Mouse (Mus musculus): ENCODE results near the gene Apopt1. TPM values are rescaled to one million over a fixed set of nuclear protein-coding genes. Genes with fewer than 3 reads are reported as not detected.
"Not testable (repeated sequence)": the region's sequence is repeated elsewhere in the genome, so short reads cannot be mapped to it uniquely, and the experiment has no call there.

Apopt1 gene
- polyA plus RNA-seq, 1 experiment from 2014 or later = 51.0 TPM

DNA sequence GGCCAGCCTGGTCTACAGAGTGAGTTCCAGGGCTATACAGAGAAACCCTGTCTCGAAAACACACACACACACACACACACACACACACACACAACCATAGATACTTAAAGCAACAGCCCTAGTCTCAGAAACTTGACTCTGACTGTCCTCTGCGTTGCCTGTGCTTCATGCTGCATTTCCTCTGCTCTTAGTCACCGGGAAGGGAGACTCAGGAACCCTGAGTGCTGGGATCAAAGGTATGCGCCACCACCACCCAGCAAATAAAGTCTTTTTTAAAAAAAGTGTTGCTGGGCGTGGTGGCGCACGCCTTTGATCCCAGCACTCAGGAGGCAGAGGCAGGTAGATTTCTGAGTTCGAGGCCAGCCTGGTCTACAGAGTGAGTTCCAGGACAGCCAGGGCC is 23.6 kb downstream of the Apopt1 start:
- peaks cover 7 to 14% of the 10 kb centered on the region in 2 experiments; a peak in 3 of 4 replicates for H3K4me1 ChIP-seq (ENCODE audit: control insufficient read depth in 2 of 2, insufficient read depth in 2 of 2, low read length in 2 of 2)
- ATAC-seq (ENCODE audit: insufficient number of reproducible peaks, insufficient read depth, low FRiP score, low read depth); H3K4me3 ChIP-seq (ENCODE audit: control insufficient read depth in 1 of 2, insufficient read depth in 1 of 2, low read depth in 1 of 2, low read length in 2 of 2); H3K4me2 ChIP-seq (ENCODE audit: low read length); H3K27ac ChIP-seq (replicated peaks in 1 of 2; ENCODE audit: control insufficient read depth in 1 of 2, insufficient read depth in 1 of 2, low read depth in 2 of 2, low read length in 2 of 2); H3K27me3 ChIP-seq (ENCODE audit: control insufficient read depth, insufficient read depth, low read length); H3K9me3 ChIP-seq (ENCODE audit: control insufficient read depth, low read length); H3K9ac ChIP-seq (ENCODE audit: low read length): not testable (repeated sequence)
- 0 out of 2 replicates have a peak, but pooled peaks cover 12% of the 10 kb centered on the region for H3K36me3 ChIP-seq (ENCODE audit: control insufficient read depth, insufficient read depth, low read length)
- 91% methylated on average over 8 of the region's 8 CpGs for WGBS

DNA sequence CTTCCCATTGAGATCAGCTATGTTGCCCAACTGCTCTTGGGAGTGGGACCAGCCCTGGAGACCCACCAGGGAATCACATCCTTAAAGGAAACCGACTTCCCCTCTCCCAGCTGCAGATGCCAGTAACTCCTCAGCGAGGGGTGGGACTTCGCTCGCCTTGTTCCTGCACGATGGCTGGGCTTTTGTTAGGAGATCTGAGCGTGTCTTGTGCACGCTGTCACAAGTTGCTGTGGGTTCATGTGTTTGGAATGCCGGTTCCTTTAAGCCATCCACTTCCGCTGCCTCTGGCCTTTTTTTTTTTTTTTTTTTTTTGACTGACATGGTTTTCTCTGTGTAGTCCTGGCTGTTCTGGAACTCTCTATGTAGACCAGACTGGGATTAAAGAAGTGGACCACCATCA is 24.3 kb downstream of the Apopt1 start:
- Histone ChIP-seq H3K4me3 (ENCODE audit: control insufficient read depth in 1 of 2, insufficient read depth in 1 of 2, low read depth in 1 of 2, low read length in 2 of 2) (no peak overlapping the region), H3K27ac (replicated peaks in 1 of 2; ENCODE audit: control insufficient read depth in 1 of 2, insufficient read depth in 1 of 2, low read depth in 2 of 2, low read length in 2 of 2) (no peak overlapping the region), H3K4me1 (ENCODE audit: control insufficient read depth in 2 of 2, insufficient read depth in 2 of 2, low read length in 2 of 2) (peaks cover 7 to 10% of the 10 kb centered on the region in 2 experiments; a peak in 3 of 4 replicates), H3K4me2 (ENCODE audit: low read length) (no peak overlapping the region), H3K36me3 (ENCODE audit: control insufficient read depth, insufficient read depth, low read length) (0 out of 2 replicates have a peak, but pooled peaks cover 8% of the 10 kb centered on the region), H3K9ac (ENCODE audit: low read length) (no peak overlapping the region), H3K27me3 (ENCODE audit: control insufficient read depth, insufficient read depth, low read length) (no peaks in the 10 kb centered on the region), H3K9me3 (ENCODE audit: control insufficient read depth, low read length) (no peaks in the 10 kb centered on the region)
- no peak for ATAC-seq (ENCODE audit: insufficient number of reproducible peaks, insufficient read depth, low FRiP score, low read depth)
- 49% methylated on average over 9 of the region's 9 CpGs for WGBS

DNA sequence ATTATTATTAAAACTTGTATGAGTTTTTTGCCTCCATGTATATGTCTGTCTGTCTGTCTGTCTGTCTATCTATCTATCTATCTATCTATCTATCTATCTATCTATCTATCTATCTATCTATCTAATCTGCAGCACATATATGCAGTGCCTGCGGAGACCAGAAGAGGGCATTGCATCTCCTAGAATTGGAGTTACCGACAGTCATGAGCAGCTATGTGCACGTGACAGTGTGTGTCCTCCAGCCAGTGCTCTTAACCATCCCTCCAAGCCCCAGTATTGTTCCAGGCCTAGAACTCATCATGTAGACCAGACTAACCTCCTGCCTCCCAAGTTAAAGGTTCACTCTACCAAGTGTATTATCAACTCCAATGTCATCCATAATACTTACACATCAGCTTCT is 25.7 kb downstream of the Apopt1 start:
- peaks cover 7 to 13% of the 10 kb centered on the region in 2 experiments; a peak in 3 of 4 replicates for H3K4me1 ChIP-seq (ENCODE audit: control insufficient read depth in 2 of 2, insufficient read depth in 2 of 2, low read length in 2 of 2)
- H3K4me3 ChIP-seq (ENCODE audit: control insufficient read depth in 1 of 2, insufficient read depth in 1 of 2, low read depth in 1 of 2, low read length in 2 of 2) = no peak overlapping the region
- no peak overlapping the region for H3K27ac ChIP-seq (replicated peaks in 1 of 2; ENCODE audit: control insufficient read depth in 1 of 2, insufficient read depth in 1 of 2, low read depth in 2 of 2, low read length in 2 of 2)
- H3K36me3 ChIP-seq (ENCODE audit: control insufficient read depth, insufficient read depth, low read length) = 0 out of 2 replicates have a peak, but pooled peaks cover 5% of the 10 kb centered on the region
- 22% methylated on average over 3 of the region's 3 CpGs for WGBS
- H3K9me3 ChIP-seq (ENCODE audit: control insufficient read depth, low read length) = no peaks in the 10 kb centered on the region
- H3K9ac ChIP-seq (ENCODE audit: low read length) = no peak overlapping the region
- H3K27me3 ChIP-seq (ENCODE audit: control insufficient read depth, insufficient read depth, low read length) = no peaks in the 10 kb centered on the region
- H3K4me2 ChIP-seq (ENCODE audit: low read length) = no peak overlapping the region
- ATAC-seq (ENCODE audit: insufficient number of reproducible peaks, insufficient read depth, low FRiP score, low read depth) = no peak

DNA sequence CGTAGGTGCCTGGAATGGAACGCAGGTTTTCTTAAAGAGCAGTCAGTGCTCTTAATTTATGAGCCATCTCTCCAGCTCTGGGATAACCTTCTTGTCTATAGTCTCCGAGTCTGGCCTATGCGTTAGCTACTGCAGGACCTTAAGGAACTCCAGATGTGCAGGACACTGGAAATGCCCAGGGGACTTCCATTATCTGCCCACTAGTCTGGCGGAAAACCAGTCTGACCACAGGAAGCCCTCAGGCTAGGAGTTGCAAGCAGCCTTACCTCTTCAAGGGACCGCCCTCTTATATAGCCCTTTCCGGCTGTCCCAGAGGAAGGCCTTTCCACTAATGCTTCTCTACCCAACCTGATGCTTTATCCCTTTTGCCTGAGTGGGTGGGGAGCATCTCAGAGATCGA is 28.3 kb downstream of the Apopt1 start:
- peaks cover 19 to 24% of the 10 kb centered on the region in 2 experiments for H3K4me1 ChIP-seq (ENCODE audit: control insufficient read depth in 2 of 2, insufficient read depth in 2 of 2, low read length in 2 of 2)
- H3K9ac ChIP-seq (ENCODE audit: low read length) = no peak overlapping the region
- H3K36me3 ChIP-seq (ENCODE audit: control insufficient read depth, insufficient read depth, low read length) = no peaks in the 10 kb centered on the region
- no peaks in the 10 kb centered on the region for H3K9me3 ChIP-seq (ENCODE audit: control insufficient read depth, low read length)
- no peak overlapping the region for H3K27ac ChIP-seq (replicated peaks in 1 of 2; ENCODE audit: control insufficient read depth in 1 of 2, insufficient read depth in 1 of 2, low read depth in 2 of 2, low read length in 2 of 2)
- H3K27me3 ChIP-seq (ENCODE audit: control insufficient read depth, insufficient read depth, low read length) = no peaks in the 10 kb centered on the region
- no peak for ATAC-seq (ENCODE audit: insufficient number of reproducible peaks, insufficient read depth, low FRiP score, low read depth)
- H3K4me3 ChIP-seq (ENCODE audit: control insufficient read depth in 1 of 2, insufficient read depth in 1 of 2, low read depth in 1 of 2, low read length in 2 of 2) = no peak overlapping the region
- 51% methylated on average over 8 of the region's 8 CpGs for WGBS
- no peak overlapping the region for H3K4me2 ChIP-seq (ENCODE audit: low read length)

DNA sequence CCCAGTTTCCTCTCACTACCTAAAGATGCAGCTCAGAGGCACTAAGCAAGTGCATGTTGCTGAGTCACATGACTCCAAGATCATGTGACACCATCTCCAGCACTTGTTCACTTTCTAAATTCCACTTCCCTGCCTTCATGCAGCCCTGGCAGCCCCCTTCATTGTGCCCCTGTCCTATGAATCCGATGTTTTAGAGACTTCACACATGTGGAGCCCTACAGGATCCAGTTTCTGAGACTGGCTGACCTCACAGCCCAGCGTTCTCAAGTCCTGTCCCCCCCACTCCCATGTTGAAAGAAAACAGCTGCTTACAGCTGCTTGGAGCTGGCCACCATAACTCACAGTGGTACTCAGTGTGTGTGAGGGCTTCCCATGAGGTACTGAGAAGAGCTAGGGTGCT is 30.4 kb downstream of the Apopt1 start:
- WGBS = 64% methylated on average over 2 of the region's 2 CpGs
- no peaks in the 10 kb centered on the region for H3K36me3 ChIP-seq (ENCODE audit: control insufficient read depth, insufficient read depth, low read length)
- 0 out of 4 replicates have a peak overlapping the region, but pooled peaks of 1 of the 2 experiments have one; percentile 3 for H3K27ac ChIP-seq (replicated peaks in 1 of 2; ENCODE audit: control insufficient read depth in 1 of 2, insufficient read depth in 1 of 2, low read depth in 2 of 2, low read length in 2 of 2)

DNA sequence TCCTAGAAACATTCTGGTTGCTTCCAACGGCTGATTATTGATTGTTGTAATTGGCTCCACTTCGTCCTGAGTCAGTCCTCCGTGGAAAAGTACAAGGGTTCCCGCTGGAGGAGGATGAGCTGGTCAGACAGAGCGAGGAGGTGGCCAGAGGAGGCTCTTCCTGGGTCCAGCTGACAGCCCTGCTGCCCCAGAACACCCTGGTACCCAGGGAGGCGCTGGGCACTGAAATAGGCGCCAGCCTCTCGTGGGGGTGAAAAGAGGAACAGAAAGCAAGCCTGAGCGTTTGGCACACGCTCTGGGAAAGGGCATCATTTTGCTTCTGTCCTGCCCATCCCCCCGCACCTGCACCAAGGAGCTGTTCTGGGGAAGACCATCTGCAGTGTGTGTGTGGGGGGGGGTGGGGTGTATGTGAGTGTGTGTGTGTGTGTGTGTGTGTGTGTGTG is 30.9 kb downstream of the Apopt1 start:
- H3K9ac ChIP-seq (ENCODE audit: low read length) = no peak overlapping the region
- H3K4me3 ChIP-seq (ENCODE audit: control insufficient read depth in 1 of 2, insufficient read depth in 1 of 2, low read depth in 1 of 2, low read length in 2 of 2) = no peak overlapping the region
- no peaks in the 10 kb centered on the region for H3K9me3 ChIP-seq (ENCODE audit: control insufficient read depth, low read length)
- 72% methylated on average over 11 of the region's 11 CpGs for WGBS
- H3K36me3 ChIP-seq (ENCODE audit: control insufficient read depth, insufficient read depth, low read length) = no peaks in the 10 kb centered on the region
- no peaks in the 10 kb centered on the region for H3K27me3 ChIP-seq (ENCODE audit: control insufficient read depth, insufficient read depth, low read length)
- ATAC-seq (ENCODE audit: insufficient number of reproducible peaks, insufficient read depth, low FRiP score, low read depth) = no peak
- H3K4me1 ChIP-seq (ENCODE audit: control insufficient read depth in 2 of 2, insufficient read depth in 2 of 2, low read length in 2 of 2) = peaks cover 22 to 27% of the 10 kb centered on the region in 2 experiments
- H3K4me2 ChIP-seq (ENCODE audit: low read length) = no peak overlapping the region
- no peak overlapping the region for H3K27ac ChIP-seq (replicated peaks in 1 of 2; ENCODE audit: control insufficient read depth in 1 of 2, insufficient read depth in 1 of 2, low read depth in 2 of 2, low read length in 2 of 2)

More for the DNA sequence above, 30.4 kb downstream of the Apopt1 start:
- Histone ChIP-seq H3K4me1 (ENCODE audit: control insufficient read depth in 2 of 2, insufficient read depth in 2 of 2, low read length in 2 of 2) (peaks cover 22 to 27% of the 10 kb centered on the region in 2 experiments), H3K4me3 (ENCODE audit: control insufficient read depth in 1 of 2, insufficient read depth in 1 of 2, low read depth in 1 of 2, low read length in 2 of 2) (no peak overlapping the region), H3K4me2 (ENCODE audit: low read length) (no peak overlapping the region), H3K27me3 (ENCODE audit: control insufficient read depth, insufficient read depth, low read length) (no peaks in the 10 kb centered on the region), H3K9ac (ENCODE audit: low read length) (no peak overlapping the region), H3K9me3 (ENCODE audit: control insufficient read depth, low read length) (no peaks in the 10 kb centered on the region)
- ATAC-seq (ENCODE audit: insufficient number of reproducible peaks, insufficient read depth, low FRiP score, low read depth) = no peak

DNA sequence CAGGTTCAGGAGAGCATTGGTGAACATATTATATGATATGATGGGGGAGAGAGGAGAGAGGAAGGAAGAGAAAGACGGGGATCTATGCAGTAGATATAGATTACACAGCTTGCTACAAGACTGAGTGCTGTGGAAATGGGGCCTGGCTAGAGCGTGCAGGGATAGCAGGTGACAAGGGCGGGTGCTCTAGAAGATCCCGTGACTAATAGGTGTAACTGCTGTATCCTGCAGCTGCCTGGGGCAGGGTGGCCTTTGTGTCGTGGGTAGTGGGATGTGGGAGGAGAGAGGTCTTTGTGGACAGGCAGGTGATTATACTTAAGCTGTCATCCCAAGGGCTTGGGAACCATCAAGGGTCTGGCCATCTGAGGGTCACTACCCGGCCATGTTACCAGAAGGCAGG is 32.2 kb downstream of the Apopt1 start:
- Histone ChIP-seq H3K4me2 (ENCODE audit: low read length) (no peak overlapping the region), H3K27ac (replicated peaks in 1 of 2; ENCODE audit: control insufficient read depth in 1 of 2, insufficient read depth in 1 of 2, low read depth in 2 of 2, low read length in 2 of 2) (peak overlapping the region in 1 of 2 experiments; percentile 85; a peak in 1 of 4 replicates), H3K9me3 (ENCODE audit: control insufficient read depth, low read length) (no peaks in the 10 kb centered on the region), H3K4me1 (ENCODE audit: control insufficient read depth in 2 of 2, insufficient read depth in 2 of 2, low read length in 2 of 2) (peaks cover 25 to 30% of the 10 kb centered on the region in 2 experiments), H3K9ac (ENCODE audit: low read length) (no peak overlapping the region), H3K4me3 (ENCODE audit: control insufficient read depth in 1 of 2, insufficient read depth in 1 of 2, low read depth in 1 of 2, low read length in 2 of 2) (no peak overlapping the region), H3K36me3 (ENCODE audit: control insufficient read depth, insufficient read depth, low read length) (no peaks in the 10 kb centered on the region), H3K27me3 (ENCODE audit: control insufficient read depth, insufficient read depth, low read length) (no peaks in the 10 kb centered on the region)
- 77% methylated on average over 6 of the region's 6 CpGs for WGBS
- no peak for ATAC-seq (ENCODE audit: insufficient number of reproducible peaks, insufficient read depth, low FRiP score, low read depth)

DNA sequence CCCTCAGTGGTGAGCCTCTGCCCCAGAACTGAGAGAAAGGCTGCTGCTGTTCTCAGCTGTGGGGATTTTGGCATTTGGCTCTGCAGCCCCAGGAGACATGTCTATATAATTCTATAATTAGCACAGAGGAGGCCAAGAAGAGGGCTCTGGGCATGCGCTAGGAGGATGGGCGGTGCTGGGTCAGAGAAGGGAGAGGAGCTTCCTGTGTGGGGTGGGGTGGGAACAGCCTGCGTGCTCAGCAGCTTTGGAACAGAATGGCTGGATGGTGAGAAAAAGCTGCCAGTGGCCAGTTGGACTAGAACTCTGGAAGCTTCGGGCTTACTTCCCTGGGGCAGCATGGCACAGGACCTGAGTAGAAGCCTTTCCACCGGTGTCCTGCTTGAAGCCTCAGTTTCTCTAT is 33.0 kb downstream of the Apopt1 start:
- peak; percentile 74 for ATAC-seq (ENCODE audit: insufficient number of reproducible peaks, insufficient read depth, low FRiP score, low read depth)
- no peaks in the 10 kb centered on the region for H3K27me3 ChIP-seq (ENCODE audit: control insufficient read depth, insufficient read depth, low read length)

More for the DNA sequence above, 33.0 kb downstream of the Apopt1 start:
- 36% methylated on average over 5 of the region's 5 CpGs for WGBS
- Histone ChIP-seq H3K36me3 (ENCODE audit: control insufficient read depth, insufficient read depth, low read length) (no peaks in the 10 kb centered on the region), H3K27ac (replicated peaks in 1 of 2; ENCODE audit: control insufficient read depth in 1 of 2, insufficient read depth in 1 of 2, low read depth in 2 of 2, low read length in 2 of 2) (peak overlapping the region; percentile 68 to 85), H3K4me2 (ENCODE audit: low read length) (peak overlapping the region; percentile 41; the same call in 1 of the 2 replicates), H3K9ac (ENCODE audit: low read length) (peak overlapping the region; percentile 52; the same call in 1 of the 2 replicates), H3K9me3 (ENCODE audit: control insufficient read depth, low read length) (no peaks in the 10 kb centered on the region), H3K4me1 (ENCODE audit: control insufficient read depth in 2 of 2, insufficient read depth in 2 of 2, low read length in 2 of 2) (peaks cover 28 to 33% of the 10 kb centered on the region in 2 experiments), H3K4me3 (ENCODE audit: control insufficient read depth in 1 of 2, insufficient read depth in 1 of 2, low read depth in 1 of 2, low read length in 2 of 2) (no peak overlapping the region)
